Mouse (Mus musculus) E14TG2a.4 (cell line): ENCODE results near the gene Phldb2.

ENCODE experiments used
- CTCF ChIP-seq: conservative IDR thresholded peaks from 2 replicates; pipeline ENCODE4 v1.5.1; 2014; ENCODE audit warnings: low read length
- POU5F1 ChIP-seq: IDR thresholded peaks from 2 replicates; pipeline ENCODE4 v1.6.1; 2014; ENCODE audit warnings: low read length, borderline replicate concordance

GRCm38 (mm10) chr16:45934721-45935407, 18.5 kb downstream of the Phldb2 start:
- no peak for TF ChIP-seq CTCF
- TF ChIP-seq POU5F1: no peak
